Mouse (Mus musculus) embryonic facial prominence, embryonic 15.5 days (tissue): ENCODE data around the gene Slc38a3. TPM values are rescaled to one million over a fixed set of nuclear protein-coding genes. Genes with fewer than 3 reads are reported as not detected.

Source experiments
- ATAC-seq: fragments of 200-750 bp; cut with Nextera tagmentation; 2 replicates; pipeline ENCODE4 v1.8.0; 2017; ENCODE audit warnings: low read depth, moderate TSS enrichment; ENCODE audit not compliant: insufficient number of reproducible peaks, low FRiP score, low TSS enrichment
- H3K27ac ChIP-seq: fragments of 300-500 bp; sonication (generic); replicated peaks from 2 replicates; pipeline ENCODE4 v1.5.1; 2015; ENCODE audit warnings: mild to moderate bottlenecking, inconsistent platforms
- H3K27me3 ChIP-seq: fragments of 300-500 bp; sonication (generic); 2 replicates; pipeline ENCODE4 v1.6.1; 2015; ENCODE audit warnings: inconsistent platforms
- H3K36me3 ChIP-seq: fragments of 300-500 bp; sonication (generic); 2 replicates; pipeline ENCODE4 v1.6.1; 2015; ENCODE audit warnings: mild to moderate bottlenecking, inconsistent platforms
- H3K4me1 ChIP-seq: fragments of 300-500 bp; sonication (generic); 2 replicates; pipeline ENCODE4 v1.6.1; 2015; ENCODE audit warnings: inconsistent platforms
- H3K4me2 ChIP-seq: fragments of 300-500 bp; sonication (generic); replicated peaks from 2 replicates; pipeline ENCODE4 v1.6.1; 2015; ENCODE audit warnings: mild to moderate bottlenecking, inconsistent platforms
- H3K4me3 ChIP-seq: fragments of 300-500 bp; sonication (generic); replicated peaks from 2 replicates; pipeline ENCODE4 v1.5.1; 2015; ENCODE audit warnings: mild to moderate bottlenecking, inconsistent platforms
- H3K9ac ChIP-seq: fragments of 300-500 bp; sonication (generic); 2 replicates; pipeline ENCODE4 v1.6.1; 2015; ENCODE audit warnings: inconsistent platforms
- H3K9me3 ChIP-seq: fragments of 300-500 bp; sonication (generic); replicated peaks from 2 replicates; pipeline ENCODE4 v1.6.1; 2016; ENCODE audit warnings: inconsistent platforms
- WGBS: fragments of 180-500 bp; shearing (Covaris S2); methylation state at CpG from one replicate; pipeline ENCODE4 v1.1.7; 2015; 5-methylcytosine and 5-hydroxymethylcytosine counted together
- polyA plus RNA-seq: library from polyadenylated mRNA; unstranded; fragments of >200 nt; fragmentation: Nextera tagmentation; extraction: Ambion mirVana; gene quantifications from 2 replicates; pipeline ENCODE4 v1.2.1, GENCODE M21; 2015

Slc38a3 gene
- polyA plus RNA-seq, 1 experiment from 2014 or later = 4.2 TPM

DNA sequence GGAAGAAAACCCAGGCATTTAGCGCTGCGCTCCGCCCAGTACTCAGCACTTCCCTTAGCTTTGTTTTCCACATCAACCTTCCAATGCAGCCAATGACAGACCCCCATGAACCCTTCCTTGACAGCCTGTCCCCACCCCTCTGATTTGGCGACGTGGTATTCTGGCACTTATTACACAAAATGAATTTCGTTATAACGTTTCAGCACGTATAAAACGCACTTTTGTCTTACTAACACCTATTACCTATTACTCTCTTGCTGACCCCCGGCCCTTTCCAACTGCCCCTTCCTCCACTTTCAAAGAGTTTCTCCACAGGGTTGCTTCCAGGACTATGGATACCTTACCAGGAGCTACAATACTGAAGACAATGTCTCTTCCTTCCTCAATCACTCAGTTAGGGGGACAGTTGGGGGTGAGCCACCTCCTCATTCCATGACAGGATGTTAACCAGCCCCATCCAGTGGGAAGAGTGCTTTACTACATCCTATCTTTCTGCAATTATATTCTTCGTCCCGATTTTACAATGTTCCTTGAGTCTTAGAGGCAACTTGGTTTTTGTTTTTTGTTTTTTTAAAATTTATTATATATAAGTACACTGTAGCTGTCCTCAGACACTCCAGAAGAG lies 56.3 kb downstream of the Slc38a3 start:
- no peak for ATAC-seq
- no peaks in the 10 kb centered on the region for H3K9me3 ChIP-seq
- peak overlapping the region; percentile 95 for H3K27ac ChIP-seq
- 8% methylated on average over 12 of the region's 12 CpGs for WGBS
- peak overlapping the region; percentile 75 for H3K4me2 ChIP-seq
- H3K9ac ChIP-seq = no peak overlapping the region; the same call in 1 of the 2 replicates
- peaks cover 43% of the 10 kb centered on the region for H3K36me3 ChIP-seq
- peaks cover 53% of the 10 kb centered on the region for H3K4me1 ChIP-seq
- peak overlapping the region; percentile 42 for H3K4me3 ChIP-seq
- no peaks in the 10 kb centered on the region for H3K27me3 ChIP-seq

DNA sequence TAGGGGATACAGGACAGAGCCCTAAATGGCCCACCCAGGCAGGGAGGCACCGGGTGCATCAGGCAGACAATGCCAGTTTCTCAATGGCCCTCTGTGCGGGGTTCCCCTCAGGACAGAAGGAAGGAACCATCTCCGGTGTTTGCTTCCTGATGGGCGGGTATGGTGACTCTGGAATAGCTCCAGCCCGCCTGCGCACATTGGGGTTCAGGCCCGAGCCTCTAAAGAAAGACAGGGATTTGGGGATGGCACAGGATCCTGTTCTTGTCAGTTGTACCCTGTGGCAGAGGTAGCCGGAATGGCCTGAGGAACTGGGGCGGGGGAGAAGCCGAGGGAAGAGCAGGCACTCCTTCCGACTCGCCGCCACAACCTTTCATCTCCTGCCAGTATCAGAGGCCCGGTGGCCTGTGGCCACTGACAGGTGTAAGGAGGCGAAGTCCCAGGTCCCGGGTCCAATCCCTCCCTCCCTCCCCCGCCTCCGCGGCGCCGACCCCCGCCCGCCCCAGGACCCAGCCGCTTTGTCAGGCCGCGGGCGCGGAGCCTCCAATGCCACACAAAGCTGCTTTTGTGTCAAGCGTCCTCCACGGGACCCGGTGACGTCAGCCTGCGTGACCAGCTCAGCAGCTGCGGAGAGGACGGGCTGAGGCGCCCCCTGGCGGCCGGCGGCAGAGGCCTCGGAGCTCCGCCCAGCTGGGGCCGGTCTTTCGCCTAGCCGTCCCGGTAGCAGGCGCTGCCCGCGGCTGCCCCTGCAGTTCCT lies 57.0 kb downstream of the Slc38a3 start:
- Histone ChIP-seq H3K27me3 (no peaks in the 10 kb centered on the region), H3K4me1 (peaks cover 58% of the 10 kb centered on the region), H3K4me3 (peak overlapping the region; percentile 42), H3K36me3 (peaks cover 36% of the 10 kb centered on the region), H3K27ac (peak overlapping the region; percentile 95), H3K9ac (peak overlapping the region; percentile 37), H3K9me3 (no peaks in the 10 kb centered on the region), H3K4me2 (peak overlapping the region; percentile 75)
- 5% methylated on average over 38 of the region's 48 CpGs for WGBS
- peak; percentile 92 for ATAC-seq

DNA sequence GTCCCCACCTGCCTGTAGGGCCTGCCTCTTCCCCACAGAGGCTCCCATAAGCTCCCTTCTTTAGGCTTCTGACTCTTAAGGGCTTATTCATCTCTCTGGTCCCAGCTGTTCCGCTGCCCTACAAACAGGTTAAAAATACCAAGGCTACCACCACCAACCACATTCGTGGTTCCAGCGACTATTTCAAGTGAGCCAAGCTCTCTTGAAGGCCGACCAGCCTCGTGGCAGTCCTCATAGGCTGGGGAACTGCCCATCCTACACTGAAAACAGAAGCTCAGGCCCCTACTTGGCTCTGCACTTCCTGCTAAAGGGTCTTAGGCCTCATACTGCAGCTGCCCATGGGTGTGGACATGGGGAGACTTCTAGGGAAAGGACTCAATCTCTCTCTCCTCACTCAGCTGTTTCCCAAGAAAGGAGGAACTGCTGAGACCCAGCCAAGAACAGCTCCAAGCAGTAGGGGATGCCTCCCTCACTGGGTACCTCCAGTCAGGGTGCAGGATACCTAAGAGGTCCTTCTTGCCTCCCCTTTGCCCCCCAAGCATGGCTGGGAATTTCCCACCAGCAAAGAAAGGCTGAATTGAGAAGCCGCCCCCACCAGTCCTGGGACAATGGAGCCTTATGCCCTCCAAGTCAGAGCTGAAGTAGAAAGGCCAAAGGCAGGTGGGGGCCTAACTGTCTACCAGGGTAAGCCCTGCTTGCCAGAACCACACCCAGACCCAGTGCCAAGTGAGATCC lies 57.7 kb downstream of the Slc38a3 start:
- WGBS = 72% methylated on average over 6 of the region's 6 CpGs
- Histone ChIP-seq H3K9ac (peak overlapping the region; percentile 37; the same call in 1 of the 2 replicates), H3K27me3 (no peaks in the 10 kb centered on the region), H3K36me3 (peaks cover 30% of the 10 kb centered on the region), H3K27ac (peak overlapping the region; percentile 95), H3K9me3 (no peaks in the 10 kb centered on the region), H3K4me2 (peak overlapping the region; percentile 75), H3K4me1 (peaks cover 66% of the 10 kb centered on the region), H3K4me3 (peak overlapping the region; percentile 42; the same call in 1 of the 2 replicates)
- ATAC-seq = no peak

DNA sequence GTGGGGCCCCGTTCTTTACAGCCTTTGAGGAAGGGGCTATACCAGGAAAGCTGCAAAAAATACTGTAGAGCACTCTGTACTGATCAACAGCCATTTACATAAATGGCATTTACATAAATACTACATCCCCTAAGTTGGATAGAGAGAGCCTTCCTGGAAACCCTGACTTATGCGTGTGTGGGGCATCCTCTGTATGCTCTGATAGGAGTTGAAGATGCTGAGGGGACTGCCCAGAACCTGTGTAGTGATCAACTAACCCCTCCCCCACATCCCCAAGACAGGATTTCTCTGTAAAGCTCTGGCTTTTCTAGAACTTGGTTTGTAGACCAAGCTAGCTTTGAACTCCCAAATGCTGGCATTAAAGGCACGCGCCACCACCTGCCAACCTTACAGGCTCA lies 59.9 kb downstream of the Slc38a3 start:
- WGBS = 58% methylated on average over 4 of the region's 4 CpGs
- no peaks in the 10 kb centered on the region for H3K9me3 ChIP-seq
- H3K27me3 ChIP-seq = no peaks in the 10 kb centered on the region
- no peak overlapping the region for H3K4me2 ChIP-seq
- no peak overlapping the region for H3K9ac ChIP-seq
- no peak for ATAC-seq
- 0 out of 2 replicates have a peak overlapping the region, but pooled peaks have one; percentile 12 for H3K27ac ChIP-seq
- H3K36me3 ChIP-seq = peaks cover 8% of the 10 kb centered on the region
- no peak overlapping the region for H3K4me3 ChIP-seq
- H3K4me1 ChIP-seq = peaks cover 85% of the 10 kb centered on the region

DNA sequence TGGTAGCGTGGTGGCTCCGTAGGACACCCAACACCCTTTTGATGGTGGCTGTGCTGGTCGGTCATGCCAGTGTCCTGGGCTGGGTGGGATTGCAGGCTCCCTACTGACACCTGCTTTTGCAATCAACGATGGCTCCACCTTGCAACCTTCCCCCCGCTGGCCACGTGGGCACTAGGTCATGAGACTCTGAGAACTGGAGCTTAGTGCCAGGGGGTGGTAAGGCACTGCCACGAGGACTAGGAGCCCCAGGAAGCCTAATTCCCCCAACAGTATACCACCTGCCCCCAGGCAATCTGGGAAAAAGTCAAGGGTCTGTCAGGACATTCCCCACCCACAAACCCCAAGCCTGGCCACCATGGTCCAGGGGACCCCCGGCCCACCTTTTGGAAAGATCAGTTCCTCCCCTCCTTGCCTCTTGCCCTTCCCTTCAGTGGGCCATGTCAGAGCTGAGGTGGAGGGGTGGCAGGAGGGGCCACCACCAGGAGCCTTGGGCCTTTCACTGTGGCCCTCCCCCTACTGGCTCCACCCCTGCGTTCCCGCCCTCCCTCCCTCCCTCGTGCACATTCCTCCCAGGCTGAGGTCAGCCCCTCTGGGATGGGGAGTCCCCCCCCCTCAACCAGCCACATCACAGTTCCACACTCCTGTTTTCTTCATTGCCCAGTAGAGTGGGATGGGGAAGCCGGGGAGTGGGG lies 60.4 kb downstream of the Slc38a3 start, which contains the start of gene Sema3b:
Sema3b (minus strand) TSS at position 489 of the 692 bp plus-strand sequence.
- H3K4me1 ChIP-seq = peaks cover 86% of the 10 kb centered on the region
- WGBS = 35% methylated on average over 12 of the region's 12 CpGs
- H3K9me3 ChIP-seq = no peaks in the 10 kb centered on the region
- H3K27ac ChIP-seq = peak within 1 kb of the TSS; percentile 95
- H3K27me3 ChIP-seq = no peaks in the 10 kb centered on the region
- H3K36me3 ChIP-seq = 0 out of 2 replicates have a peak, but pooled peaks cover 4% of the 10 kb centered on the region
- no peak within 1 kb of the TSS for H3K9ac ChIP-seq
- ATAC-seq = no peak
- H3K4me3 ChIP-seq = no peak within 1 kb of the TSS
- 0 out of 2 replicates have a peak within 1 kb of the TSS, but pooled peaks have one; percentile 35 for H3K4me2 ChIP-seq

DNA sequence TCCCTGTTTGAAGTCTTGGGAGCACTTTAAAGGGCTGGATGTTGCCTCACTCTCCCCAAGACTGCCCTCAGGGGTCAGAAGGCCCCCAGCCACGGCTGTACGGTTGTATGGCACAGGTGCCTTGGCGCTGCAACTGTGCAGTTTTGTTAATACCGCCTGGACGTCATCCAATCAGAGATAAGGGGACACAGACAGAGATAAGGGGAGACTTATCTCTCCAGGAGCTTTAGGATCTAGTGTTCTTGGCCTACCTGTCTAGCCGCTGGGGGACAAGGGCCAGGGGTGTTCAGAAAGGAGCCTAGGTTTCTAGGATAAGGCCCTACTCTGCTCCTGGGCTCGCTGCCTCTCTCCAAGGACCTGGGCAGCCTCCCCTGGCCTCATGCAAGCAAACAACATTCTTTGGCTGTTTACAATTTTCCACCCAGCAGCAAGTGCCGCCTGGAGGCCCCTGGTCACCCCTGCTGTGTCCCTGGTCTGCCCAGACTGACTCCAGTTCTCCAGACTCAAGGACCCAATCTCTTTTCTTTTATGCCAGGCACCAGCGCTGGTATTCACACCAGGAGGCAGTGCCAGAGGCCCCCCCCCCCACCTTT lies 61.6 kb downstream of the Slc38a3 start:
- WGBS = 50% methylated on average over 9 of the region's 9 CpGs
- Histone ChIP-seq H3K27ac (peak overlapping the region; percentile 48; the same call in 1 of the 2 replicates), H3K4me1 (peaks cover 85% of the 10 kb centered on the region), H3K36me3 (no peaks in the 10 kb centered on the region), H3K27me3 (no peaks in the 10 kb centered on the region), H3K4me2 (peak overlapping the region; percentile 35), H3K4me3 (no peak overlapping the region), H3K9me3 (no peaks in the 10 kb centered on the region), H3K9ac (0 out of 2 replicates have a peak overlapping the region, but pooled peaks have one; percentile 4)
- ATAC-seq = no peak

DNA sequence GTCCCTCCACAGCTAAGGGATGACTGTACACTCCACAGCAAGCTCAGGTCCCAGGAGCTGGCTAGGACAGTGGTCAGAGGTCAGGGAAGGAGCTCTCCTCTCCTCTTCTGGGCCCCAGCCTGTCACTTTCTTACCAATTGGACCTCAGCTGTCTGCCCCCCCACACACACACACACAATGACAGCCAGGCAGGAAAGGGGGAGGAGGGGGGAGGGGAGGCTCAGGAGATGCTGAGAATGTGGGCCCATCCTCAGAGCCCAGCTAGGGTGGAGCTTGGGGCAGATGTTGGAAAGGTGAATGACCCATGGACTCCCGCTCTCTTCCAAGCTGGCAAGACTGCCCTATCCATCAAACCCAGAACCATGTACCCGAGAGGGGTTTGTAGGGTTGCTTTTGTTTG lies 62.3 kb downstream of the Slc38a3 start:
- 85% methylated on average over 2 of the region's 2 CpGs for WGBS
- ATAC-seq = no peak
- Histone ChIP-seq H3K27ac (0 out of 2 replicates have a peak overlapping the region, but pooled peaks have one; percentile 48), H3K36me3 (no peaks in the 10 kb centered on the region), H3K9ac (no peak overlapping the region), H3K27me3 (no peaks in the 10 kb centered on the region), H3K4me2 (peak overlapping the region; percentile 35), H3K4me1 (peaks cover 85% of the 10 kb centered on the region), H3K4me3 (peak overlapping the region; percentile 17; the same call in 1 of the 2 replicates), H3K9me3 (no peaks in the 10 kb centered on the region)

DNA sequence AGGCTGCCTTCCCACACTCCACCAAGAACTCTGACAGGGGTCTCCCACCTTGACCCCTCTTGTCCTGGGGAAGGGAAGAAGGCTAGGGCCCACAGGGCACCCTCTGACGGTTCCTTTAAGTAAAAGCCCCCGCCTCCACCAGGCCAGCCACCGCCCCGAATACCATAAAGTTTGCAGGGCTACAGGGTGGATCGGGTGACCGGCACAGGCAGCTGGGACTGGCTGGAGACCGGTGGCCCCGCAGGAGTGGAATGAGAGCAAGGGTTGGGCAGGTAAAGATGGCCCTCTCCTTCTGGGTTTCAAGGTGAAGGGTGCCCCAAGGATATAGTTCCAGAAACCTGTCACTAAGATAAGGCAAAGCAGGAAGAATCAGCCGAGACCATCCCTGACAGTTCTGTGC lies 62.7 kb downstream of the Slc38a3 start:
- H3K9me3 ChIP-seq = no peaks in the 10 kb centered on the region
- peaks cover 81% of the 10 kb centered on the region for H3K4me1 ChIP-seq
- H3K27me3 ChIP-seq = no peaks in the 10 kb centered on the region
- ATAC-seq = no peak
- H3K27ac ChIP-seq = peak overlapping the region; percentile 55
- H3K4me2 ChIP-seq = peak overlapping the region; percentile 35
- H3K4me3 ChIP-seq = peak overlapping the region; percentile 17; the same call in 1 of the 2 replicates
- no peak overlapping the region for H3K9ac ChIP-seq
- no peaks in the 10 kb centered on the region for H3K36me3 ChIP-seq
- WGBS = 9% methylated on average over 9 of the region's 9 CpGs

DNA sequence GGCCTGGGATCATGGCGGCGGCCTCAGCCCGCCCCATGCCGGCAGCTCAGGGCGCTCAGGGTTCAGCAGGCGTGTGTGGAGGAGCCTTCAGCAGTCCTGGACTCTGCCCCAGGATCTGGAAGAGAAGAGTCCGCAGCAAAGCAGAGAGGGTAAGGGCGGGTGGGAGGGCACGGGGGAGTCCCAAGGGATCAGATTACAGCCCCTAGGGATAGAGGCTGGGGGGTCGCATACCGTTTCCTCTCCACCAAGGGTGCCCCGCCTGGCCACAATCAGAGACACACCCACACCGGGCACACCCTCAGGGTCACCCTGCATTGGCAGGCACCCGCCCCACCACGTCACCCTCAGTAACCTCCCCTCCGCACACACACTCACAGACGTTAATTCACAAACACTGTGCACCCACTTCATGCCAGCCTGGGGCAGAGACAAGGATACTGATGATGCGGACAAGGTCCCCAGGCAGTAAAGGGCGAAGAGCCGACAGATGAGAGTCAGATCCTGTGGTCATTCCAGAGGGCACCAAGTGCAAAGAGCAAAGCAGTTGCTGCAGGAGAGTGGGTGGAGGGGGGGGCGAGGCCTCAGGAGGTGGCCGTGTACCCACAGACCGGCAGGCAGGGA lies 64.2 kb downstream of the Slc38a3 start:
- no peaks in the 10 kb centered on the region for H3K36me3 ChIP-seq
- WGBS = 31% methylated on average over 23 of the region's 23 CpGs
- ATAC-seq = peak; percentile 18; the same call in 1 of the 2 replicates
- no peaks in the 10 kb centered on the region for H3K9me3 ChIP-seq
- H3K4me1 ChIP-seq = peaks cover 74% of the 10 kb centered on the region
- peak overlapping the region; percentile 73 for H3K27ac ChIP-seq
- peak overlapping the region; percentile 26 for H3K4me3 ChIP-seq
- H3K4me2 ChIP-seq = peak overlapping the region; percentile 34
- no peaks in the 10 kb centered on the region for H3K27me3 ChIP-seq
- H3K9ac ChIP-seq = no peak overlapping the region

DNA sequence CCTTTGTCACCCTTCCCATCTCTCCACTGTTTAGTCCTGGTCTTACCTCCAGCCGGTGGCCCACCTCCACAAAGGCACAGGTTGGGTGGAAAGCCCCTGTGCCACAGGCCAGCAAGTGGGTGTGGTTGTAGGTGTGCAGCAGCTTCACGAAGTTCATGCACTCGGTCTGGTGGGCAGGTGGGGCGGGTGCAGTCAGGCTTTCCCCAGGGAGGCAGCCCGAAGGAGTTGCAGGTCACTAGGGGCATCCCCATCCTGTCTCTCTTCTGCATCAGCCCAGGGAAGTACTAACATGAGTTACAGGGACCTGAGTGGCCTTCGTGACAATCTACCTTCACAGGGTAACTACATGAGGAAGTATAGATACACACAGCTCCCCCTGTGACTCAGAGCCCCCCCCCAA lies 66.1 kb downstream of the Slc38a3 start:
- Histone ChIP-seq H3K9me3 (no peaks in the 10 kb centered on the region), H3K27me3 (no peaks in the 10 kb centered on the region), H3K4me1 (peaks cover 58% of the 10 kb centered on the region), H3K9ac (no peak overlapping the region), H3K36me3 (no peaks in the 10 kb centered on the region), H3K4me3 (no peak overlapping the region), H3K4me2 (no peak overlapping the region), H3K27ac (no peak overlapping the region)
- 72% methylated on average over 6 of the region's 6 CpGs for WGBS
- ATAC-seq = no peak
